Mouse (Mus musculus): ENCODE results near the gene Rnaseh2a.

The Rnaseh2a gene

GRCm38 (mm10) chr8:84969241-84970134, at the start of gene Rnaseh2a, which contains the start of the genes Gm49661 and Prdx2:
Gene Rnaseh2a, minus strand, starts transcription at chr8:84969767.
Gene Gm49661, minus strand, starts transcription at chr8:84969433.
Gene Prdx2, plus strand, starts transcription at chr8:84969587.
- peak; percentile 89 for DNase-seq (ENCODE audit: extremely low spot score, low spot score)

- DNase-seq (ENCODE audit: extremely low spot score, low spot score): no peak
Measured at GRCm38 (mm10) chr8:85017209-85017608, 47.6 kb upstream of the Rnaseh2a start.

GRCm38 (mm10) chr8:85016724-85017123, 47.2 kb upstream of the Rnaseh2a start:
- DNase-seq (ENCODE audit: extremely low spot score, low spot score): no peak

- DNase-seq (ENCODE audit: extremely low spot score, low spot score): no peak
Measured at GRCm38 (mm10) chr8:85014431-85014830, 44.9 kb upstream of the Rnaseh2a start, which contains the start of gene Best2. Gene Best2, minus strand, starts transcription at chr8:85014531.

- peak; percentile 64 for DNase-seq (ENCODE audit: extremely low spot score, low spot score)
Measured at GRCm38 (mm10) chr8:85013230-85013840, 43.8 kb upstream of the Rnaseh2a start.

- no peak for DNase-seq (ENCODE audit: extremely low spot score, low spot score)
Measured at GRCm38 (mm10) chr8:85011242-85011641, 41.7 kb upstream of the Rnaseh2a start.

GRCm38 (mm10) chr8:85007686-85008085, 38.1 kb upstream of the Rnaseh2a start:
- DNase-seq (ENCODE audit: extremely low spot score, low spot score): peak; percentile 32

GRCm38 (mm10) chr8:84997649-84998295, 28.2 kb upstream of the Rnaseh2a start:
- DNase-seq (ENCODE audit: extremely low spot score, low spot score): peak; percentile 89

- no peak for DNase-seq (ENCODE audit: extremely low spot score, low spot score)
Measured at GRCm38 (mm10) chr8:84996978-84997377, 27.4 kb upstream of the Rnaseh2a start.

- DNase-seq (ENCODE audit: extremely low spot score, low spot score): no peak
Measured at GRCm38 (mm10) chr8:84995680-84996079, 26.1 kb upstream of the Rnaseh2a start.

- DNase-seq (ENCODE audit: extremely low spot score, low spot score): no peak
Measured at GRCm38 (mm10) chr8:84994375-84994774, 24.8 kb upstream of the Rnaseh2a start.

- no peak for DNase-seq (ENCODE audit: extremely low spot score, low spot score)
Measured at GRCm38 (mm10) chr8:84990836-84991235, 21.3 kb upstream of the Rnaseh2a start.

GRCm38 (mm10) chr8:84990349-84990748, 20.8 kb upstream of the Rnaseh2a start, which contains the start of gene Hook2:
Gene Hook2, plus strand, starts transcription at chr8:84990603.
- peak; percentile 96 for DNase-seq (ENCODE audit: extremely low spot score, low spot score)

GRCm38 (mm10) chr8:84989810-84990209, 20.2 kb upstream of the Rnaseh2a start:
- peak; percentile 92 for DNase-seq (ENCODE audit: extremely low spot score, low spot score)

- DNase-seq (ENCODE audit: extremely low spot score, low spot score): no peak
Measured at GRCm38 (mm10) chr8:84989311-84989731, 19.8 kb upstream of the Rnaseh2a start.

- DNase-seq (ENCODE audit: extremely low spot score, low spot score): no peak
Measured at GRCm38 (mm10) chr8:84987903-84988302, 18.3 kb upstream of the Rnaseh2a start.

- no peak for DNase-seq (ENCODE audit: extremely low spot score, low spot score)
Measured at GRCm38 (mm10) chr8:84987388-84987787, 17.8 kb upstream of the Rnaseh2a start.

GRCm38 (mm10) chr8:84986379-84986945, 16.9 kb upstream of the Rnaseh2a start:
- DNase-seq (ENCODE audit: extremely low spot score, low spot score): no peak

GRCm38 (mm10) chr8:84985684-84986378, 16.3 kb upstream of the Rnaseh2a start:
- peak; percentile 83 for DNase-seq (ENCODE audit: extremely low spot score, low spot score)

GRCm38 (mm10) chr8:84985049-84985683, 15.6 kb upstream of the Rnaseh2a start:
- DNase-seq (ENCODE audit: extremely low spot score, low spot score): no peak

Data from neural tube, embryonic 10.5 days (tissue).